Comparison of ENCODE assay signal across 8 mouse cellular contexts in genomic region chr17:30658152-30658544, GRCm38 (mm10). TPM values are rescaled to one million over a fixed set of nuclear protein-coding genes. Genes with fewer than 3 reads are reported as not detected.
DNase-seq lines count a peak whose midpoint lies in the region; ATAC-seq lines count a peak whose summit lies in the region.

No protein-coding gene starts in this region.

- DNase-seq in T-cell, adult 2 months (ENCODE audit: low spot score), result peak; percentile 55
- peak; percentile 37 to 64 for DNase-seq in cerebellum, postnatal 25 days
- peak; percentile 14 for DNase-seq in gastrocnemius, adult 18-20 months (ENCODE audit: low spot score)
- peak; percentile 62 for DNase-seq in induced T-regulatory cell, adult 2 months (ENCODE audit: low read depth)
- DNase-seq in left cerebral cortex, adult 8-10 months (ENCODE audit: low spot score in 2 of 2), result peak; percentile 72 to 77
- DNase-seq in lung, postnatal 4 days, result peak; percentile 89 to 93
- DNase-seq in right cerebral cortex, postnatal 14 days, result peak; percentile 76

- ATAC-seq in erythroid progenitor cell, adult 5-6 weeks (replicated peaks; ENCODE audit: low FRiP score, poor library complexity, severe bottlenecking), result no peak

RNA-seq across cellular contexts. Expression of gene Glo1, which starts 31.5 kb away (rescaled TPM):
- total RNA-seq in gastrocnemius, adult 18-20 months (2021), result 100 to 1,000 TPM; 161 to 164 TPM
- 100 to 1,000 TPM; 157 to 162 (median 161) TPM for total RNA-seq in left cerebral cortex, adult 8-10 months (2022)
- 81.4 and 114 TPM in 2 replicates for total RNA-seq in erythroid progenitor cell, adult 5-6 weeks (2015; ENCODE audit: low replicate concordance)
- total RNA-seq in erythroid progenitor cell, adult 5-6 weeks (2017; ENCODE audit: low replicate concordance), result 95.2 and 103 TPM in 2 replicates

RNA-seq across cellular contexts. Expression of gene Dnah8, which starts 34.0 kb away (rescaled TPM):
- total RNA-seq in gastrocnemius, adult 18-20 months (2021), result under 1 TPM; 0.02 to 0.19 TPM
- total RNA-seq in left cerebral cortex, adult 8-10 months (2022), result 1 to 10 TPM in 3 of 4 experiments, under 1 TPM in 1; 0.91 to 1.9 (median 1.7) TPM
- total RNA-seq in erythroid progenitor cell, adult 5-6 weeks (2015; ENCODE audit: low replicate concordance), result 4.3 and 23.9 TPM in 2 replicates
- total RNA-seq in erythroid progenitor cell, adult 5-6 weeks (2017; ENCODE audit: low replicate concordance), result 6.1 and 6.3 TPM in 2 replicates

Comparison
In these comparisons a context has a peak if more than half of its experiments do, and no peak if none do; other contexts are left out.
1. DNase-seq: peak in every context shown above with its lines; median percentile 91 in lung, postnatal 4 days; 76 in right cerebral cortex, postnatal 14 days; 74 in left cerebral cortex, adult 8-10 months; 62 in induced T-regulatory cell, adult 2 months; 55 in T-cell, adult 2 months; 50 in cerebellum, postnatal 25 days; 14 in gastrocnemius, adult 18-20 months.